Mouse (Mus musculus) heart, postnatal 25 days (tissue): ENCODE results near the gene Plpp1. TPM values are rescaled to one million over a fixed set of nuclear protein-coding genes. Genes with fewer than 3 reads are reported as not detected.

Source experiments
- DNase-seq: peaks from one replicate; pipeline ENCODE4 v3.0.0; 2022; ENCODE audit warnings: low spot score
- intact Hi-C: fragments of 180-260 bp; cut with DNase I; formaldehyde crosslinking; loops from one replicate; pipeline ENCODE4 v1.15.1; 2025
- total RNA-seq, 2 experiments: library from RNA; stranded (reverse); gene quantifications; 2 replicates each; pipeline ENCODE4 v1.2.3; 2021

Gene Plpp1
- total RNA-seq, 2 experiments from 2014 or later = 59.4 to 63.6 TPM

GRCm38 (mm10) chr13:112809504-112810247, 9.1 kb downstream of the Plpp1 start:
- DNase-seq = no peak
- intact Hi-C loops = no loop called here

GRCm38 (mm10) chr13:112810248-112810645, 9.7 kb downstream of the Plpp1 start:
- intact Hi-C loops = no loop called here

GRCm38 (mm10) chr13:112810751-112811150, 10.2 kb downstream of the Plpp1 start:
- intact Hi-C loops = no loop called here
- no peak for DNase-seq

More at GRCm38 (mm10) chr13:112810248-112810645, 9.7 kb downstream of the Plpp1 start:
- no peak for DNase-seq

- DNase-seq = no peak
- intact Hi-C loops = no loop called here
Observed at GRCm38 (mm10) chr13:112811708-112812403, 11.3 kb downstream of the Plpp1 start.

GRCm38 (mm10) chr13:112815996-112816395, 15.4 kb downstream of the Plpp1 start:
- intact Hi-C loops = no loop called here
- no peak for DNase-seq

GRCm38 (mm10) chr13:112818125-112818524, 17.5 kb downstream of the Plpp1 start:
- intact Hi-C loops = no loop called here
- DNase-seq = no peak

- intact Hi-C loops = no loop called here
- no peak for DNase-seq
Observed at GRCm38 (mm10) chr13:112822413-112822812, 21.8 kb downstream of the Plpp1 start.

GRCm38 (mm10) chr13:112823236-112823910, 22.8 kb downstream of the Plpp1 start:
- DNase-seq = no peak
- intact Hi-C loops = no loop called here

GRCm38 (mm10) chr13:112823911-112824648, 23.5 kb downstream of the Plpp1 start:
- DNase-seq = no peak

GRCm38 (mm10) chr13:112825479-112825878, 24.9 kb downstream of the Plpp1 start:
- intact Hi-C loops = no loop called here
- no peak for DNase-seq

More at GRCm38 (mm10) chr13:112823911-112824648, 23.5 kb downstream of the Plpp1 start:
- intact Hi-C loops = no loop called here

GRCm38 (mm10) chr13:112829619-112830018, 29.0 kb downstream of the Plpp1 start:
- DNase-seq = no peak
- intact Hi-C loops = no loop called here

- intact Hi-C loops = no loop called here
- no peak for DNase-seq
Observed at GRCm38 (mm10) chr13:112832589-112832988, 32.0 kb downstream of the Plpp1 start.

- intact Hi-C loops = no loop called here
- DNase-seq = no peak
Observed at GRCm38 (mm10) chr13:112833253-112833894, 32.8 kb downstream of the Plpp1 start.

GRCm38 (mm10) chr13:112833895-112834263, 33.3 kb downstream of the Plpp1 start:
- no peak for DNase-seq
- intact Hi-C loops = no loop called here

GRCm38 (mm10) chr13:112835113-112835512, 34.5 kb downstream of the Plpp1 start:
- intact Hi-C loops = no loop called here
- DNase-seq = no peak

- intact Hi-C loops = no loop called here
Observed at GRCm38 (mm10) chr13:112836951-112837350, 36.4 kb downstream of the Plpp1 start.

GRCm38 (mm10) chr13:112837621-112838155, 37.1 kb downstream of the Plpp1 start:
- intact Hi-C loops = no loop called here

More at GRCm38 (mm10) chr13:112836951-112837350, 36.4 kb downstream of the Plpp1 start:
- DNase-seq = no peak

GRCm38 (mm10) chr13:112838562-112839232, 38.1 kb downstream of the Plpp1 start:
- intact Hi-C loops = no loop called here
- no peak for DNase-seq

More at GRCm38 (mm10) chr13:112837621-112838155, 37.1 kb downstream of the Plpp1 start:
- no peak for DNase-seq
